Mouse (Mus musculus): ENCODE data around the gene Vmn2r98. TPM values are rescaled to one million over a fixed set of nuclear protein-coding genes. Genes with fewer than 3 reads are reported as not detected.
"Not testable (repeated sequence)": the region's sequence is repeated elsewhere in the genome, so short reads cannot be mapped to it uniquely, and the experiment has no call there.

Vmn2r98 gene
- not detected for polyA plus RNA-seq (2012; fragmentation: generic; extraction: Trizol)

DNA sequence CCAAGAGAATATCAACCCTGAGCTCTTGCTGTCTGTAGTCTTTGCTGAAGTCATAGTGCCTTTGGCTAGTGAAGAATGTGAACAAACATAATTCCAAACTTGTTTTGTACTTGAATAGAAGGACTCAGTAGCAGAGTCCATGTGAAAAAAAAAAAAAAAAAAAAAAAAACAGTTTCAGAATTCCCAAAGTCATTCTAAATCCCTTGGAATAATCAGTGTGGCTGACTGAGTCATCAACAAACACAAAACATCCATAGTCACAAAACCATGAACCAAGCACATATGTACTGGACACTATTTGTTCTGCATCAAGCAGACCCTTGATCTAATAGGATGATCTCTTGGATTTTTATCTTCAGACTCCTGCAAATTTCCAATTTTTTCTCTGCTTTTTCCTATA, at the start of gene Vmn2r98:
Gene Vmn2r98 (plus strand): TSS at position 301 of the 400 bp plus-strand sequence.
- not testable (repeated sequence) for H3ac ChIP-seq (ENCODE audit: control insufficient read depth, insufficient read length); H3K4me2 ChIP-seq (ENCODE audit: low read depth); H3K36me3 ChIP-seq (ENCODE audit: control insufficient read depth, insufficient read depth); H3K4me3 ChIP-seq; H3K79me2 ChIP-seq (ENCODE audit: control insufficient read depth, insufficient read depth); H3K27me3 ChIP-seq (ENCODE audit: control insufficient read depth, insufficient read depth, insufficient read length)

DNA sequence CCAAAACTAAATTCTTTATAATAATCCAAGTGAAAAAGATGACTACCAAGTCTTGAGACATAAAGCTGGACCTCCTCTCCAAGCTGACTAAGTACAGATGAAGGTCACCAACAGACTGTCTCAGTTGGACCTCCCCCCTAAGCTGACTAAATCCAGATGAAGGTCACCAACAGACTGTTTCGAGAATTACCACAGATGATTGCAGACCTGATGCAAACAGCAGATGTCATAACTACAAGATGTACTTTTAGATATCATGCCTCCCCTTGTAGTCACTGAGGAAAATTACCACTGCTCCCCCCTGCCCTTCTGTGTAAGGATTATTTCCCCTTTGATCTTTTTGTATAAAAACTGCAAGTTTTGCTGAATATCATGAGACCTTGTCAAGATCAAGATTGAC, 21.8 kb upstream of the Vmn2r98 start:
- H3ac ChIP-seq (ENCODE audit: control insufficient read depth, insufficient read length); H3K27me3 ChIP-seq (ENCODE audit: control insufficient read depth, insufficient read depth, insufficient read length): not testable (repeated sequence)

DNA sequence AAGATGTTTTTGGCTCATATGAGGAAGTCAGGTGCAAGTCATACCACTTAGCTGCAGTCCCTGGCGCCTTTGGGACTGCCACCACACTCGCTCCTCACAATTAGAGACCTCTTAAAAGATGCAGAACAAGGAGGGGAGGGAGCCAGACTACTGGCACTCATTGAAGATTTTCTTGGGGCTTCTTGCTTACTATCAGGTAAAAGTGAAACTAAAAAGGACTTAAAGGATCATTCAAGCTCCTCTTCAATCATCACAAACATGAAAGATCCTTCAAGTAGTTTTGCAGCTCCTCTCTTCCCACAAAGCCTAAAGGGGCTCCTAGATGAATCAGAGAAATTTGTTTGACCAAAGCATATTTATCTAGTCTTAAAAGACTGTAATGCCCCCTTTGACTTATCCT, 21.3 kb upstream of the Vmn2r98 start:
- Histone ChIP-seq H3K27me3 (ENCODE audit: control insufficient read depth, insufficient read depth, insufficient read length) (no peaks in the 10 kb centered on the region), H3K36me3 (ENCODE audit: control insufficient read depth, insufficient read depth) (no peaks in the 10 kb centered on the region), H3K4me2 (ENCODE audit: low read depth) (no peak overlapping the region), H3ac (ENCODE audit: control insufficient read depth, insufficient read length) (no peak overlapping the region), H3K79me2 (ENCODE audit: control insufficient read depth, insufficient read depth) (no peaks in the 10 kb centered on the region), H3K4me3 (no peak overlapping the region)
- no peak for TF ChIP-seq REST (IDR thresholded peaks at IDR 0.05; ENCODE audit: insufficient read depth, insufficient read length)
- TF ChIP-seq SRF (IDR thresholded peaks at IDR 0.05; ENCODE audit: control insufficient read depth, insufficient read length, low read depth): no peak
- no peak for TF ChIP-seq USF1 (IDR thresholded peaks at IDR 0.05; ENCODE audit: low read depth)
- TF ChIP-seq CEBPB (IDR thresholded peaks at IDR 0.05; ENCODE audit: insufficient read depth, poor library complexity, severe bottlenecking): no peak
- TF ChIP-seq MYOD1 (IDR thresholded peaks at IDR 0.05; ENCODE audit: control insufficient read depth in 1 of 3, insufficient read length in 2 of 3, low read depth in 2 of 3): no peak
- TF ChIP-seq MAX (IDR thresholded peaks at IDR 0.05; ENCODE audit: low read depth): no peak
- TF ChIP-seq TCF3 (IDR thresholded peaks at IDR 0.05; ENCODE audit: insufficient read length, low read depth): no peak
- TF ChIP-seq MYOG (IDR thresholded peaks at IDR 0.05; ENCODE audit: control insufficient read depth in 1 of 3, insufficient read depth in 1 of 3, insufficient read length in 2 of 3, low read depth in 2 of 3): no peak

More for the DNA sequence above, 21.8 kb upstream of the Vmn2r98 start:
- not testable (repeated sequence) for H3K79me2 ChIP-seq (ENCODE audit: control insufficient read depth, insufficient read depth); H3K36me3 ChIP-seq (ENCODE audit: control insufficient read depth, insufficient read depth); H3K4me3 ChIP-seq; H3K4me2 ChIP-seq (ENCODE audit: low read depth)

DNA sequence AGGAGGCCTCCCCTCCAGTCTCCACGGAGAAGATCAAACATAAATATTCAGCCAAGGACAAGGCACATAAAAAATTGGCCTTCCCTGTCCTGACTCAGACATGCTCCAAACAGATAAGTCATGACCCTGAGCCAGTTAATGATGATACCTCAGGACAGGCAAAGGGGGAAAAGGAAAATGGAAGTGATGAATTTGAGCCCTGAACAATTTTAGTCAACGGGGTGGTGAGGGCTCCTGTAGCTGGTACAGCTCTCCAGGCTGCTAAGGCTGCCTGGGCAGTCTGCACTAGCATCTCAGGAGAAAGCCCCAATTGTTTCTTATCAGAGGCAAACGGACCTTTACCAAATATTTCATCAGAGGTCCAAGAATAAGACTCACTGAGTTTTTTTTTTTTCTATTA, 20.5 kb upstream of the Vmn2r98 start:
- no peaks in the 10 kb centered on the region for H3K27me3 ChIP-seq (ENCODE audit: control insufficient read depth, insufficient read depth, insufficient read length)
- no peaks in the 10 kb centered on the region for H3K36me3 ChIP-seq (ENCODE audit: control insufficient read depth, insufficient read depth)
- no peak for TF ChIP-seq TCF12 (IDR thresholded peaks at IDR 0.05; ENCODE audit: insufficient read depth, poor library complexity, severe bottlenecking)
- TF ChIP-seq USF1 (IDR thresholded peaks at IDR 0.05; ENCODE audit: low read depth): no peak
- TF ChIP-seq SRF (IDR thresholded peaks at IDR 0.05; ENCODE audit: control insufficient read depth, insufficient read length, low read depth): no peak
- no peak for TF ChIP-seq MAX (IDR thresholded peaks at IDR 0.05; ENCODE audit: low read depth)
- TF ChIP-seq POLR2AphosphoS2 (IDR thresholded peaks at IDR 0.05; ENCODE audit: insufficient read length, low read depth): no peak
- no peak for TF ChIP-seq POLR2A (IDR thresholded peaks at IDR 0.05; ENCODE audit: insufficient read length, low read depth)
- no peak for TF ChIP-seq MYOG (IDR thresholded peaks at IDR 0.05; ENCODE audit: control insufficient read depth in 1 of 3, insufficient read depth in 1 of 3, insufficient read length in 2 of 3, low read depth in 2 of 3)
- no peak for TF ChIP-seq MYOD1 (IDR thresholded peaks at IDR 0.05; ENCODE audit: control insufficient read depth in 1 of 3, insufficient read length in 2 of 3, low read depth in 2 of 3)
- no peak for TF ChIP-seq REST (IDR thresholded peaks at IDR 0.05; ENCODE audit: insufficient read depth, insufficient read length)
- no peak for TF ChIP-seq CEBPB (IDR thresholded peaks at IDR 0.05; ENCODE audit: insufficient read depth, poor library complexity, severe bottlenecking)
- TF ChIP-seq E2F4 (IDR thresholded peaks at IDR 0.05; ENCODE audit: insufficient read depth): no peak
- TF ChIP-seq TCF3 (IDR thresholded peaks at IDR 0.05; ENCODE audit: insufficient read length, low read depth): no peak
- H3K79me2 ChIP-seq (ENCODE audit: control insufficient read depth, insufficient read depth): no peaks in the 10 kb centered on the region
- no peak overlapping the region for H3ac ChIP-seq (ENCODE audit: control insufficient read depth, insufficient read length)
- H3K4me3 ChIP-seq: no peak overlapping the region
- H3K4me2 ChIP-seq (ENCODE audit: low read depth): no peak overlapping the region

Other genes starting within 250 kb of the Vmn2r98 start
- not detected for gene Vmn2r97, start 139.2 kb upstream of the Vmn2r98 start, polyA plus RNA-seq (2012; fragmentation: generic; extraction: Trizol)